Mouse (Mus musculus): ENCODE results near the gene Ccdc85c. TPM values are rescaled to one million over a fixed set of nuclear protein-coding genes. Genes with fewer than 3 reads are reported as not detected.

The Ccdc85c gene
- polyA plus RNA-seq, 1 experiment, result 6.6 TPM

- TF ChIP-seq MYOG (IDR thresholded peaks at IDR 0.05; ENCODE audit: control insufficient read depth in 1 of 3, insufficient read depth in 1 of 3, insufficient read length in 2 of 3, low read depth in 2 of 3) (peak in 1 of 3 experiments; percentile 41), POLR2AphosphoS2 (IDR thresholded peaks at IDR 0.05; ENCODE audit: insufficient read length, low read depth) (no peak)
- Histone ChIP-seq H3K27me3 (ENCODE audit: control insufficient read depth, insufficient read depth, insufficient read length) (no peaks in the 10 kb centered on the region), H3K4me3 (no peak overlapping the region), H3K79me2 (ENCODE audit: control insufficient read depth, insufficient read depth) (no peaks in the 10 kb centered on the region), H3ac (ENCODE audit: control insufficient read depth, insufficient read length) (no peak overlapping the region), H3K4me2 (ENCODE audit: low read depth) (no peak overlapping the region), H3K36me3 (ENCODE audit: control insufficient read depth, insufficient read depth) (no peaks in the 10 kb centered on the region)
These were observed 54.0 kb downstream of the Ccdc85c start for GRCm38 (mm10) chr12:108221206-108221605.

GRCm38 (mm10) chr12:108220621-108221020 lies 54.6 kb downstream of the Ccdc85c start:
- TF ChIP-seq SRF (IDR thresholded peaks at IDR 0.05; ENCODE audit: control insufficient read depth, insufficient read length, low read depth), result no peak
- no peak for TF ChIP-seq MYOG (IDR thresholded peaks at IDR 0.05; ENCODE audit: control insufficient read depth in 1 of 3, insufficient read depth in 1 of 3, insufficient read length in 2 of 3, low read depth in 2 of 3)
- TF ChIP-seq POLR2A (IDR thresholded peaks at IDR 0.05; ENCODE audit: insufficient read length, low read depth), result no peak
- no peak for TF ChIP-seq USF1 (IDR thresholded peaks at IDR 0.05; ENCODE audit: low read depth)
- no peak for TF ChIP-seq TCF3 (IDR thresholded peaks at IDR 0.05; ENCODE audit: insufficient read length, low read depth)
- TF ChIP-seq MYOD1 (IDR thresholded peaks at IDR 0.05; ENCODE audit: control insufficient read depth in 1 of 3, insufficient read length in 2 of 3, low read depth in 2 of 3), result no peak
- TF ChIP-seq REST (IDR thresholded peaks at IDR 0.05; ENCODE audit: insufficient read depth, insufficient read length), result no peak
- no peak for TF ChIP-seq CEBPB (IDR thresholded peaks at IDR 0.05; ENCODE audit: insufficient read depth, poor library complexity, severe bottlenecking)
- no peak for TF ChIP-seq POLR2AphosphoS2 (IDR thresholded peaks at IDR 0.05; ENCODE audit: insufficient read length, low read depth)
- no peak for TF ChIP-seq TCF12 (IDR thresholded peaks at IDR 0.05; ENCODE audit: insufficient read depth, poor library complexity, severe bottlenecking)
- no peak for TF ChIP-seq E2F4 (IDR thresholded peaks at IDR 0.05; ENCODE audit: insufficient read depth)
- TF ChIP-seq MAX (IDR thresholded peaks at IDR 0.05; ENCODE audit: low read depth), result no peak
- Histone ChIP-seq H3ac (ENCODE audit: control insufficient read depth, insufficient read length) (no peak overlapping the region), H3K79me2 (ENCODE audit: control insufficient read depth, insufficient read depth) (no peaks in the 10 kb centered on the region), H3K4me3 (no peak overlapping the region), H3K4me2 (ENCODE audit: low read depth) (no peak overlapping the region), H3K36me3 (ENCODE audit: control insufficient read depth, insufficient read depth) (no peaks in the 10 kb centered on the region), H3K27me3 (ENCODE audit: control insufficient read depth, insufficient read depth, insufficient read length) (no peaks in the 10 kb centered on the region)

GRCm38 (mm10) chr12:108219825-108220616 lies 55.2 kb downstream of the Ccdc85c start:
- H3K4me3 ChIP-seq, result no peak overlapping the region
- no peak for TF ChIP-seq MAX (IDR thresholded peaks at IDR 0.05; ENCODE audit: low read depth)
- no peak for TF ChIP-seq TCF3 (IDR thresholded peaks at IDR 0.05; ENCODE audit: insufficient read length, low read depth)
- TF ChIP-seq MYOG (IDR thresholded peaks at IDR 0.05; ENCODE audit: control insufficient read depth in 1 of 3, insufficient read depth in 1 of 3, insufficient read length in 2 of 3, low read depth in 2 of 3), result no peak
- TF ChIP-seq TCF12 (IDR thresholded peaks at IDR 0.05; ENCODE audit: insufficient read depth, poor library complexity, severe bottlenecking), result no peak
- TF ChIP-seq POLR2A (IDR thresholded peaks at IDR 0.05; ENCODE audit: insufficient read length, low read depth), result no peak
- no peak overlapping the region for H3ac ChIP-seq (ENCODE audit: control insufficient read depth, insufficient read length)
- H3K4me2 ChIP-seq (ENCODE audit: low read depth), result no peak overlapping the region
- H3K36me3 ChIP-seq (ENCODE audit: control insufficient read depth, insufficient read depth), result no peaks in the 10 kb centered on the region
- H3K27me3 ChIP-seq (ENCODE audit: control insufficient read depth, insufficient read depth, insufficient read length), result no peaks in the 10 kb centered on the region
- no peaks in the 10 kb centered on the region for H3K79me2 ChIP-seq (ENCODE audit: control insufficient read depth, insufficient read depth)

- no peaks in the 10 kb centered on the region for H3K79me2 ChIP-seq (ENCODE audit: control insufficient read depth, insufficient read depth)
- TF ChIP-seq MYOG (IDR thresholded peaks at IDR 0.05; ENCODE audit: control insufficient read depth in 1 of 3, insufficient read depth in 1 of 3, insufficient read length in 2 of 3, low read depth in 2 of 3) (peak in 1 of 3 experiments; percentile 6), POLR2AphosphoS2 (IDR thresholded peaks at IDR 0.05; ENCODE audit: insufficient read length, low read depth) (no peak)
- no peak overlapping the region for H3ac ChIP-seq (ENCODE audit: control insufficient read depth, insufficient read length)
- no peaks in the 10 kb centered on the region for H3K27me3 ChIP-seq (ENCODE audit: control insufficient read depth, insufficient read depth, insufficient read length)
- H3K4me2 ChIP-seq (ENCODE audit: low read depth), result no peak overlapping the region
- no peaks in the 10 kb centered on the region for H3K36me3 ChIP-seq (ENCODE audit: control insufficient read depth, insufficient read depth)
- no peak overlapping the region for H3K4me3 ChIP-seq
These were observed 56.1 kb downstream of the Ccdc85c start for GRCm38 (mm10) chr12:108219163-108219562.

DNA sequence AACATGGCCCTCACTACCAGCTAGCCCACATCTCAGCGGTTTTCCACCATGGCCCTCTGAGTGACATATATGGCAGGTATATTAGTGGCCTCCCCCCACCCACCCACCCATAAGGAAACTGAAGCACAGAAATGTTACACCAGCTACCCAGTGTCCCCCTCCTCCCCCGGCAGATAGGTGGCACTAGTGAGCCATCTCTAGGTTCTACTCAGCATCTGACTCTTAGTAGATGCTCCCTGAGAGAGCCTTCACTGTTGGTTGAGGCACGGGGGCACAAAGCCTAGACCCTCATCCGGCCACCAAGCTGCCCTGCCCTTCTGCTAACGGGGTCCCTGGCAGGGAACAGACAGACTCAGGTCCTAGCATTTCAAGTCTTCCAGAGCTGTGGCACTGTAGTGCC lies 57.7 kb downstream of the Ccdc85c start:
- H3K4me2 ChIP-seq (ENCODE audit: low read depth), result no peak overlapping the region
- no peaks in the 10 kb centered on the region for H3K27me3 ChIP-seq (ENCODE audit: control insufficient read depth, insufficient read depth, insufficient read length)
- H3K36me3 ChIP-seq (ENCODE audit: control insufficient read depth, insufficient read depth), result no peaks in the 10 kb centered on the region
- H3K4me3 ChIP-seq, result no peak overlapping the region
- H3ac ChIP-seq (ENCODE audit: control insufficient read depth, insufficient read length), result no peak overlapping the region
- TF ChIP-seq TCF3 (IDR thresholded peaks at IDR 0.05; ENCODE audit: insufficient read length, low read depth) (no peak), MAX (IDR thresholded peaks at IDR 0.05; ENCODE audit: low read depth) (no peak), SRF (IDR thresholded peaks at IDR 0.05; ENCODE audit: control insufficient read depth, insufficient read length, low read depth) (no peak)
- no peaks in the 10 kb centered on the region for H3K79me2 ChIP-seq (ENCODE audit: control insufficient read depth, insufficient read depth)

Data from myocyte (in vitro differentiated cells).